Mouse (Mus musculus) heart, adult 8-10 months (tissue): Measurements from ENCODE around the gene Gm30083. TPM values are rescaled to one million over a fixed set of nuclear protein-coding genes. Genes with fewer than 3 reads are reported as not detected.

Experiments
- DNase-seq: peaks from one replicate; pipeline ENCODE4 v3.0.0; 2022; ENCODE audit warnings: low spot score
- total RNA-seq, 4 experiments: library from RNA; stranded (reverse); gene quantifications; 2 replicates each; pipeline ENCODE4 v1.2.4; 2022

Gm30083 gene
- total RNA-seq, 4 experiments from 2014 or later, result not detected

GRCm38 (mm10) chr14:33959341-33959740, 55.6 kb downstream of the Gm30083 start:
- peak; percentile 21 for DNase-seq

- DNase-seq, result no peak
These were observed 56.1 kb downstream of the Gm30083 start for GRCm38 (mm10) chr14:33958841-33959240.

- no peak for DNase-seq
These were observed 56.8 kb downstream of the Gm30083 start for GRCm38 (mm10) chr14:33958186-33958585.

GRCm38 (mm10) chr14:33956055-33956454, 58.9 kb downstream of the Gm30083 start:
- no peak for DNase-seq

GRCm38 (mm10) chr14:33953761-33954160, 61.2 kb downstream of the Gm30083 start, which contains the start of gene Rbp3:
TSS of gene Rbp3 (plus strand) at chr14:33954003.
- no peak for DNase-seq

GRCm38 (mm10) chr14:33952233-33952981, 62.6 kb downstream of the Gm30083 start:
- no peak for DNase-seq

- DNase-seq, result no peak
These were observed 68.9 kb downstream of the Gm30083 start for GRCm38 (mm10) chr14:33946125-33946524.

GRCm38 (mm10) chr14:33942222-33942621, 72.8 kb downstream of the Gm30083 start:
- no peak for DNase-seq

GRCm38 (mm10) chr14:33940739-33941138, 74.2 kb downstream of the Gm30083 start, which contains the start of gene Gdf2:
TSS of gene Gdf2 (plus strand) at chr14:33941039.
- no peak for DNase-seq

- DNase-seq, result peak; percentile 49
These were observed 75.9 kb downstream of the Gm30083 start for GRCm38 (mm10) chr14:33939117-33939516.

Other genes starting within 250 kb of the Gm30083 start
- 1 to 10 TPM in 1 of 4 experiments, under 1 TPM in 3; 0.52 to 1.5 (median 0.78) TPM for gene Gdf10, start 91.6 kb downstream of the Gm30083 start, total RNA-seq
- gene Gdf2, start 74.1 kb downstream of the Gm30083 start, total RNA-seq, result under 1 TPM; 0.11 to 0.24 (median 0.20) TPM
- gene Rbp3, start 61.2 kb downstream of the Gm30083 start, total RNA-seq, result not detected
- gene Zfp488, start 36.4 kb downstream of the Gm30083 start, total RNA-seq, result not detected
- gene Gm5460, start 1.6 kb upstream of the Gm30083 start, total RNA-seq, result not detected
- not detected for gene Antxrl, start 37.5 kb upstream of the Gm30083 start, total RNA-seq
- 1 to 10 TPM; 1.8 to 5.8 (median 3.6) TPM for gene Anxa8, start 70.8 kb upstream of the Gm30083 start, total RNA-seq
- not detected for gene A630023A22Rik, start 87.6 kb upstream of the Gm30083 start, total RNA-seq
- gene Npy4r, start 137.3 kb upstream of the Gm30083 start, total RNA-seq, result under 1 TPM; 0.09 to 0.28 (median 0.18) TPM
- under 1 TPM; 0.08 to 0.29 (median 0.09) TPM for gene Gprin2, start 186.5 kb upstream of the Gm30083 start, total RNA-seq
- under 1 TPM; 0.47 to 0.66 (median 0.53) TPM for gene Syt15, start 204.4 kb upstream of the Gm30083 start, total RNA-seq